Mouse (Mus musculus): ENCODE measurements around the gene Praf2. TPM values are rescaled to one million over a fixed set of nuclear protein-coding genes. Genes with fewer than 3 reads are reported as not detected.
A peak's percentile ranks its signal among the peaks of the same experiment; 100 is the strongest.
"Not testable (repeated sequence)": the region's sequence is repeated elsewhere in the genome, so short reads cannot be mapped to it uniquely, and the experiment has no call there.

Praf2 gene
- polyA plus RNA-seq, 1 experiment from 2014 or later: 76.5 TPM

- no peak overlapping the region for H3K27ac ChIP-seq
- no peaks in the 10 kb centered on the region for H3K9me3 ChIP-seq
- 63% methylated on average over 5 of the region's 5 CpGs for WGBS
- DNase-seq (ENCODE audit: extremely low spot score, low spot score): no peak
- peaks cover 3% of the 10 kb centered on the region; the same call in 1 of the 2 replicates for H3K4me1 ChIP-seq
- H3K27me3 ChIP-seq (ENCODE audit: poor library complexity, severe bottlenecking): no peaks in the 10 kb centered on the region
- H3K36me3 ChIP-seq (replicated peaks): no peaks in the 10 kb centered on the region
- H3K4me3 ChIP-seq: no peak overlapping the region
Measured at GRCm38 (mm10) chrX:7743470-7743869, 15.2 kb downstream of the Praf2 start.

GRCm38 (mm10) chrX:7744940-7745339 lies 16.7 kb downstream of the Praf2 start:
- peaks cover 6% of the 10 kb centered on the region for H3K4me1 ChIP-seq
- DNase-seq (ENCODE audit: extremely low spot score, low spot score): no peak
- H3K27me3 ChIP-seq (ENCODE audit: poor library complexity, severe bottlenecking): no peaks in the 10 kb centered on the region
- H3K9me3 ChIP-seq: no peaks in the 10 kb centered on the region
- no peaks in the 10 kb centered on the region for H3K36me3 ChIP-seq (replicated peaks)
- H3K27ac ChIP-seq: no peak overlapping the region
- WGBS: 85% methylated on average over 1 of the region's 1 CpGs
- no peak overlapping the region for H3K4me3 ChIP-seq

GRCm38 (mm10) chrX:7745429-7745828 lies 17.2 kb downstream of the Praf2 start:
- no peaks in the 10 kb centered on the region for H3K36me3 ChIP-seq (replicated peaks)

GRCm38 (mm10) chrX:7750432-7751116 lies 22.3 kb downstream of the Praf2 start, which contains the start of gene Ccdc120:
Gene Ccdc120, minus strand, starts transcription at chrX:7750905.
- 10% methylated on average over 54 of the region's 56 CpGs for WGBS
- peak; percentile 79 for DNase-seq (ENCODE audit: extremely low spot score, low spot score)
- H3K27me3 ChIP-seq (ENCODE audit: poor library complexity, severe bottlenecking): no peaks in the 10 kb centered on the region
- peaks cover 5% of the 10 kb centered on the region; the same call in 1 of the 2 replicates for H3K9me3 ChIP-seq
- peak within 1 kb of the TSS; percentile 90 for H3K27ac ChIP-seq
- H3K4me1 ChIP-seq: peaks cover 9% of the 10 kb centered on the region
- H3K4me3 ChIP-seq: peak within 1 kb of the TSS; percentile 74
- H3K36me3 ChIP-seq (replicated peaks): no peaks in the 10 kb centered on the region

More at GRCm38 (mm10) chrX:7745429-7745828, 17.2 kb downstream of the Praf2 start:
- no peak for DNase-seq (ENCODE audit: extremely low spot score, low spot score)
- no peak overlapping the region for H3K4me3 ChIP-seq
- H3K4me1 ChIP-seq: peaks cover 9% of the 10 kb centered on the region
- 92% methylated on average over 8 of the region's 8 CpGs for WGBS
- no peak overlapping the region for H3K27ac ChIP-seq
- H3K27me3 ChIP-seq (ENCODE audit: poor library complexity, severe bottlenecking): no peaks in the 10 kb centered on the region
- H3K9me3 ChIP-seq: peaks cover 2% of the 10 kb centered on the region; the same call in 1 of the 2 replicates

GRCm38 (mm10) chrX:7753627-7754026 lies 25.4 kb downstream of the Praf2 start:
- WGBS: 20% methylated on average over 3 of the region's 3 CpGs
- not testable (repeated sequence) for H3K9me3 ChIP-seq; H3K27ac ChIP-seq; H3K4me1 ChIP-seq; H3K4me3 ChIP-seq; DNase-seq (ENCODE audit: extremely low spot score, low spot score); H3K27me3 ChIP-seq (ENCODE audit: poor library complexity, severe bottlenecking); H3K36me3 ChIP-seq (replicated peaks)

- 19% methylated on average over 38 of the region's 38 CpGs for WGBS
Measured at GRCm38 (mm10) chrX:7762137-7762920, 34.1 kb downstream of the Praf2 start, which contains the start of gene Tfe3. Gene Tfe3, plus strand, starts transcription at chrX:7762560.

GRCm38 (mm10) chrX:7762921-7763197 lies 34.6 kb downstream of the Praf2 start:
- 13% methylated on average over 21 of the region's 21 CpGs for WGBS
- DNase-seq (ENCODE audit: extremely low spot score, low spot score): no peak
- Histone ChIP-seq H3K4me1 (peaks cover 29% of the 10 kb centered on the region), H3K4me3 (peak overlapping the region; percentile 72), H3K36me3 (replicated peaks) (peaks cover 17% of the 10 kb centered on the region), H3K27ac (peak overlapping the region; percentile 84), H3K27me3 (ENCODE audit: poor library complexity, severe bottlenecking) (no peaks in the 10 kb centered on the region), H3K9me3 (no peaks in the 10 kb centered on the region; the same call in 1 of the 2 replicates)

More at GRCm38 (mm10) chrX:7762137-7762920, 34.1 kb downstream of the Praf2 start, which contains the start of gene Tfe3:
- peaks cover 11% of the 10 kb centered on the region for H3K36me3 ChIP-seq (replicated peaks)
- peaks cover 29% of the 10 kb centered on the region for H3K4me1 ChIP-seq
- no peaks in the 10 kb centered on the region for H3K27me3 ChIP-seq (ENCODE audit: poor library complexity, severe bottlenecking)
- H3K4me3 ChIP-seq: peak within 1 kb of the TSS; percentile 72
- H3K27ac ChIP-seq: peak within 1 kb of the TSS; percentile 84
- H3K9me3 ChIP-seq: no peaks in the 10 kb centered on the region; the same call in 1 of the 2 replicates
- DNase-seq (ENCODE audit: extremely low spot score, low spot score): peak; percentile 84

- 18% methylated on average over 22 of the region's 22 CpGs for WGBS
- peak overlapping the region; percentile 84 for H3K27ac ChIP-seq
Measured at GRCm38 (mm10) chrX:7763631-7764393, 35.6 kb downstream of the Praf2 start.

GRCm38 (mm10) chrX:7764657-7765280 lies 36.5 kb downstream of the Praf2 start:
- Histone ChIP-seq H3K9me3 (no peaks in the 10 kb centered on the region; the same call in 1 of the 2 replicates), H3K4me3 (peak overlapping the region; percentile 72)
- DNase-seq (ENCODE audit: extremely low spot score, low spot score): no peak

More at GRCm38 (mm10) chrX:7763631-7764393, 35.6 kb downstream of the Praf2 start:
- peak; percentile 19 for DNase-seq (ENCODE audit: extremely low spot score, low spot score)
- peak overlapping the region; percentile 72 for H3K4me3 ChIP-seq
- H3K9me3 ChIP-seq: no peaks in the 10 kb centered on the region; the same call in 1 of the 2 replicates
- H3K4me1 ChIP-seq: peaks cover 29% of the 10 kb centered on the region
- H3K36me3 ChIP-seq (replicated peaks): peaks cover 26% of the 10 kb centered on the region
- no peaks in the 10 kb centered on the region for H3K27me3 ChIP-seq (ENCODE audit: poor library complexity, severe bottlenecking)

GRCm38 (mm10) chrX:7765281-7765670 lies 37.0 kb downstream of the Praf2 start:
- H3K27ac ChIP-seq: 0 out of 2 replicates have a peak overlapping the region, but pooled peaks have one; percentile 30
- H3K9me3 ChIP-seq: no peaks in the 10 kb centered on the region; the same call in 1 of the 2 replicates
- peaks cover 39% of the 10 kb centered on the region for H3K36me3 ChIP-seq (replicated peaks)
- H3K4me3 ChIP-seq: peak overlapping the region; percentile 72
- H3K4me1 ChIP-seq: peaks cover 29% of the 10 kb centered on the region
- no peak for DNase-seq (ENCODE audit: extremely low spot score, low spot score)
- WGBS: 16% methylated on average over 13 of the region's 13 CpGs
- no peaks in the 10 kb centered on the region for H3K27me3 ChIP-seq (ENCODE audit: poor library complexity, severe bottlenecking)

More at GRCm38 (mm10) chrX:7764657-7765280, 36.5 kb downstream of the Praf2 start:
- H3K27ac ChIP-seq: 0 out of 2 replicates have a peak overlapping the region, but pooled peaks have one; percentile 30
- H3K36me3 ChIP-seq (replicated peaks): peaks cover 34% of the 10 kb centered on the region
- H3K4me1 ChIP-seq: peaks cover 29% of the 10 kb centered on the region
- H3K27me3 ChIP-seq (ENCODE audit: poor library complexity, severe bottlenecking): no peaks in the 10 kb centered on the region
- WGBS: 17% methylated on average over 9 of the region's 9 CpGs

- Histone ChIP-seq H3K27ac (0 out of 2 replicates have a peak overlapping the region, but pooled peaks have one; percentile 30), H3K27me3 (ENCODE audit: poor library complexity, severe bottlenecking) (no peaks in the 10 kb centered on the region), H3K4me3 (peak overlapping the region; percentile 72), H3K9me3 (no peaks in the 10 kb centered on the region; the same call in 1 of the 2 replicates), H3K4me1 (peaks cover 29% of the 10 kb centered on the region), H3K36me3 (replicated peaks) (peaks cover 44% of the 10 kb centered on the region)
- peak; percentile 23 for DNase-seq (ENCODE audit: extremely low spot score, low spot score)
- 20% methylated on average over 11 of the region's 11 CpGs for WGBS
Measured at GRCm38 (mm10) chrX:7765764-7766163, 37.5 kb downstream of the Praf2 start.

Measured in forebrain, embryonic 10.5 days (tissue).